Mouse (Mus musculus): ENCODE data around the gene Cphx1. TPM values are rescaled to one million over a fixed set of nuclear protein-coding genes. Genes with fewer than 3 reads are reported as not detected.
"Not testable (repeated sequence)": the region's sequence is repeated elsewhere in the genome, so short reads cannot be mapped to it uniquely, and the experiment has no call there.

The Cphx1 gene
- not detected in 2 replicates for polyA plus RNA-seq (2012; rRNA removed)

GRCm38 (mm10) chr14:25938004-25938403 is at the start of gene Cphx1:
Cphx1 (plus strand) TSS chr14:25938304.
- not testable (repeated sequence) for H3K4me1 ChIP-seq (ENCODE audit: control insufficient read depth, insufficient read depth, low read length); H3K4me3 ChIP-seq (ENCODE audit: insufficient read depth, low read length)

GRCm38 (mm10) chr14:25894566-25894965 is 43.5 kb upstream of the Cphx1 start:
- not testable (repeated sequence) for H3K4me1 ChIP-seq (ENCODE audit: control insufficient read depth, insufficient read depth, low read length); H3K27ac ChIP-seq (ENCODE audit: insufficient read depth, low read length); H3K4me3 ChIP-seq (ENCODE audit: insufficient read depth, low read length)

More at GRCm38 (mm10) chr14:25938004-25938403, at the start of gene Cphx1:
- H3K27ac ChIP-seq (ENCODE audit: insufficient read depth, low read length), result not testable (repeated sequence)

- H3K4me1 ChIP-seq (ENCODE audit: control insufficient read depth, insufficient read depth, low read length); H3K27ac ChIP-seq (ENCODE audit: insufficient read depth, low read length); H3K4me3 ChIP-seq (ENCODE audit: insufficient read depth, low read length): not testable (repeated sequence)
These were observed 42.4 kb upstream of the Cphx1 start for GRCm38 (mm10) chr14:25895686-25896085.

- not testable (repeated sequence) for H3K27ac ChIP-seq (ENCODE audit: insufficient read depth, low read length); H3K4me1 ChIP-seq (ENCODE audit: control insufficient read depth, insufficient read depth, low read length); H3K4me3 ChIP-seq (ENCODE audit: insufficient read depth, low read length)
These were observed 35.1 kb upstream of the Cphx1 start, which contains the start of gene Plac9a for GRCm38 (mm10) chr14:25903000-25903399. Plac9a (minus strand) TSS chr14:25903100.

- H3K4me1 ChIP-seq (ENCODE audit: control insufficient read depth, insufficient read depth, low read length); H3K27ac ChIP-seq (ENCODE audit: insufficient read depth, low read length): not testable (repeated sequence)
These were observed 32.9 kb upstream of the Cphx1 start for GRCm38 (mm10) chr14:25905243-25905642.

GRCm38 (mm10) chr14:25907272-25907671 is 30.8 kb upstream of the Cphx1 start:
- not testable (repeated sequence) for H3K4me3 ChIP-seq (ENCODE audit: insufficient read depth, low read length); H3K27ac ChIP-seq (ENCODE audit: insufficient read depth, low read length); H3K4me1 ChIP-seq (ENCODE audit: control insufficient read depth, insufficient read depth, low read length)

More at GRCm38 (mm10) chr14:25905243-25905642, 32.9 kb upstream of the Cphx1 start:
- H3K4me3 ChIP-seq (ENCODE audit: insufficient read depth, low read length), result not testable (repeated sequence)

- H3K27ac ChIP-seq (ENCODE audit: insufficient read depth, low read length); H3K4me1 ChIP-seq (ENCODE audit: control insufficient read depth, insufficient read depth, low read length); H3K4me3 ChIP-seq (ENCODE audit: insufficient read depth, low read length): not testable (repeated sequence)
These were observed 29.1 kb upstream of the Cphx1 start for GRCm38 (mm10) chr14:25908976-25909375.

- not testable (repeated sequence) for H3K4me3 ChIP-seq (ENCODE audit: insufficient read depth, low read length); H3K4me1 ChIP-seq (ENCODE audit: control insufficient read depth, insufficient read depth, low read length); H3K27ac ChIP-seq (ENCODE audit: insufficient read depth, low read length)
These were observed 19.5 kb upstream of the Cphx1 start for GRCm38 (mm10) chr14:25918427-25919170.

GRCm38 (mm10) chr14:25926814-25927561 is 11.1 kb upstream of the Cphx1 start:
- not testable (repeated sequence) for H3K27ac ChIP-seq (ENCODE audit: insufficient read depth, low read length); H3K4me1 ChIP-seq (ENCODE audit: control insufficient read depth, insufficient read depth, low read length); H3K4me3 ChIP-seq (ENCODE audit: insufficient read depth, low read length)

- H3K4me3 ChIP-seq (ENCODE audit: insufficient read depth, low read length); H3K27ac ChIP-seq (ENCODE audit: insufficient read depth, low read length); H3K4me1 ChIP-seq (ENCODE audit: control insufficient read depth, insufficient read depth, low read length): not testable (repeated sequence)
These were observed 10.6 kb upstream of the Cphx1 start, which contains the start of gene Tmem254a for GRCm38 (mm10) chr14:25927562-25927881. Tmem254a (minus strand) TSS chr14:25927672.

- not testable (repeated sequence) for H3K4me1 ChIP-seq (ENCODE audit: control insufficient read depth, insufficient read depth, low read length); H3K4me3 ChIP-seq (ENCODE audit: insufficient read depth, low read length); H3K27ac ChIP-seq (ENCODE audit: insufficient read depth, low read length)
These were observed 1.1 kb upstream of the Cphx1 start for GRCm38 (mm10) chr14:25936867-25937630.

- not testable (repeated sequence) for H3K4me3 ChIP-seq (ENCODE audit: insufficient read depth, low read length)
These were observed 19.8 kb downstream of the Cphx1 start for GRCm38 (mm10) chr14:25957861-25958260.

GRCm38 (mm10) chr14:25978371-25979241 is 40.5 kb downstream of the Cphx1 start, which contains the start of gene Duxbl1:
Duxbl1 (plus strand) TSS chr14:25978577.
- not testable (repeated sequence) for H3K4me1 ChIP-seq (ENCODE audit: control insufficient read depth, insufficient read depth, low read length); H3K4me3 ChIP-seq (ENCODE audit: insufficient read depth, low read length); H3K27ac ChIP-seq (ENCODE audit: insufficient read depth, low read length)

More at GRCm38 (mm10) chr14:25957861-25958260, 19.8 kb downstream of the Cphx1 start:
- H3K4me1 ChIP-seq (ENCODE audit: control insufficient read depth, insufficient read depth, low read length); H3K27ac ChIP-seq (ENCODE audit: insufficient read depth, low read length): not testable (repeated sequence)

- H3K4me1 ChIP-seq (ENCODE audit: control insufficient read depth, insufficient read depth, low read length); H3K27ac ChIP-seq (ENCODE audit: insufficient read depth, low read length); H3K4me3 ChIP-seq (ENCODE audit: insufficient read depth, low read length): not testable (repeated sequence)
These were observed 41.3 kb downstream of the Cphx1 start for GRCm38 (mm10) chr14:25979242-25979941.
